Mouse (Mus musculus) forebrain, embryonic 15.5 days (tissue): ENCODE results near the gene Tceal9. TPM values are rescaled to one million over a fixed set of nuclear protein-coding genes. Genes with fewer than 3 reads are reported as not detected.
A peak's percentile ranks its signal among the peaks of the same experiment; 100 is the strongest.
"Not testable (repeated sequence)": the region's sequence is repeated elsewhere in the genome, so short reads cannot be mapped to it uniquely, and the experiment has no call there.

Experiments
- ATAC-seq: fragments of 200-750 bp; cut with Nextera tagmentation; replicated peaks from 2 replicates; pipeline ENCODE4 v1.8.0; 2017; ENCODE audit warnings: mild to moderate bottlenecking, moderate TSS enrichment, moderate library complexity
- H3K27ac ChIP-seq: fragments of 300-500 bp; sonication (generic); replicated peaks from 2 replicates; pipeline ENCODE4 v1.5.1; 2015; ENCODE audit warnings: mild to moderate bottlenecking, inconsistent platforms
- H3K27me3 ChIP-seq: fragments of 300-500 bp; sonication (generic); 2 replicates; pipeline ENCODE4 v1.6.1; 2015; ENCODE audit warnings: inconsistent platforms
- H3K36me3 ChIP-seq: fragments of 300-500 bp; sonication (generic); 2 replicates; pipeline ENCODE4 v1.6.1; 2015; ENCODE audit warnings: mild to moderate bottlenecking, inconsistent platforms
- H3K4me1 ChIP-seq: fragments of 300-500 bp; sonication (generic); 2 replicates; pipeline ENCODE4 v1.6.1; 2015; ENCODE audit warnings: inconsistent platforms
- H3K4me2 ChIP-seq: fragments of 300-500 bp; sonication (generic); replicated peaks from 2 replicates; pipeline ENCODE4 v1.6.1; 2015; ENCODE audit warnings: mild to moderate bottlenecking, inconsistent platforms
- H3K4me3 ChIP-seq: fragments of 300-500 bp; sonication (generic); 2 replicates; pipeline ENCODE4 v1.5.1; 2015; ENCODE audit warnings: mild to moderate bottlenecking, inconsistent platforms
- H3K9ac ChIP-seq: fragments of 300-500 bp; sonication (generic); replicated peaks from 2 replicates; pipeline ENCODE4 v1.6.1; 2015; ENCODE audit warnings: mild to moderate bottlenecking, inconsistent platforms
- H3K9me3 ChIP-seq: fragments of 300-500 bp; sonication (generic); 2 replicates; pipeline ENCODE4 v1.6.1; 2016; ENCODE audit warnings: inconsistent platforms
- WGBS: fragments of 180-500 bp; shearing (Covaris S2); methylation state at CpG from one replicate; pipeline ENCODE4 v1.1.7; 2015; ENCODE audit warnings: mixed read lengths; 5-methylcytosine and 5-hydroxymethylcytosine counted together
- polyA plus RNA-seq: library from polyadenylated mRNA; unstranded; fragments of >200 nt; fragmentation: Nextera tagmentation; extraction: Ambion mirVana; gene quantifications from 2 replicates; pipeline ENCODE4 v1.2.1, GENCODE M21; 2015

The Tceal9 gene
- polyA plus RNA-seq, 1 experiment from 2014 or later, result 319 TPM

DNA sequence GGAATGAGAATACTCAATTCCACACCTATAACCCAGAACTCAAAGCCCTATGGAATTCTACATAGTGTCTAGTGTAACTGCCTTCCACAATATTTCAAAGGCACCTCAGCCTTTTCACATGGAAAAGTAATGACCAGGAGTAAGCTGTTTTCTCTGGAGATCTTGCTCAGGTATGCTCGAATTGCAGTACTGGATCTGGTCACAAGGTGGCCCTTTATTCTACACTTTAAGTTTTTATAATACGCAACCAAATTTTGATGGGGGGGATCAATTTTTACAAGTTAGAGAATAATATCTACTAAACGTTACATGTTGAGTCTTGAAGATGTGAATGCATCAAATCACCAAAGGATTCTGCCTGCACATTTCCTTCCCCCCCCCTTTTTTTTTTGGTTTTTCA, 6.8 kb upstream of the Tceal9 start:
- no peaks in the 10 kb centered on the region for H3K4me1 ChIP-seq
- no peaks in the 10 kb centered on the region for H3K36me3 ChIP-seq
- H3K9me3 ChIP-seq, result no peaks in the 10 kb centered on the region
- WGBS, result 46% methylated on average over 3 of the region's 3 CpGs
- no peak overlapping the region for H3K4me3 ChIP-seq
- no peak overlapping the region for H3K9ac ChIP-seq
- H3K27me3 ChIP-seq, result no peaks in the 10 kb centered on the region
- no peak for ATAC-seq
- H3K4me2 ChIP-seq, result no peak overlapping the region
- no peak overlapping the region for H3K27ac ChIP-seq

GRCm38 (mm10) chrX:136243181-136243580, 1.7 kb upstream of the Tceal9 start:
- WGBS, result 90% methylated on average over 2 of the region's 2 CpGs
- ATAC-seq, result no peak

DNA sequence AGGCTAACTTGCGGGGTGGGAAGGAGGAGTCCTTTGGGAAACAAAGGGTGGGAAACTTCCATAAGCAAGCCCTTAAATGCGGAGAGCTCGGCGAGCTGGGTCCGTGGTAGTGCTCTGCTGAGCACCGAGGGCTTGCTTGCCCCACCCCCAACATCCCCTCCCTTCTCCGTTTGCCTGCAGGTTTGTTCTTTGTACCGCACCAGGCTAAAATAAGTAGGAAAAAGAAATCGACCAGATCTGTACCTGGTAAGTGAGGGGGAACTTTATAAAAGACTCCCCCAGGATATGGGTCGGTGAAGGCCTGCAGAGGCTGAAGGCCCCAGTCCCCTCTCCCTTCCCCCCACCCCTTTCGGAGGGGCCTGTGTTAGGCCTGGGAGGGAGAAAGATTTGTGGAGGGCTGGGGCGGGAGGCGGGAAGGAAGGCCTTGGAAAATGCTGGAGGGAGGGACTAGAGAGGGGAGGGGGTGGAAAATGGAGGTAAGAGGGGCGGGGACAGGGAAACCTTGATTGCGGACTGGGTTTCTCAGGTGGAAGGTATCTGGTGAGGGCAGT, 717 bp downstream of the Tceal9 start:
- ATAC-seq, result peak; percentile 86
- no peaks in the 10 kb centered on the region for H3K27me3 ChIP-seq
- H3K27ac ChIP-seq, result peak overlapping the region; percentile 85
- no peaks in the 10 kb centered on the region for H3K9me3 ChIP-seq
- 20% methylated on average over 14 of the region's 15 CpGs for WGBS
- peak overlapping the region; percentile 44 for H3K4me2 ChIP-seq
- peak overlapping the region; percentile 58 for H3K4me3 ChIP-seq
- H3K36me3 ChIP-seq, result no peaks in the 10 kb centered on the region; the same call in 1 of the 2 replicates
- H3K4me1 ChIP-seq, result no peaks in the 10 kb centered on the region
- peak overlapping the region; percentile 69 for H3K9ac ChIP-seq

More at GRCm38 (mm10) chrX:136243181-136243580, 1.7 kb upstream of the Tceal9 start:
- H3K9me3 ChIP-seq, result no peaks in the 10 kb centered on the region
- H3K4me3 ChIP-seq, result no peak overlapping the region
- no peaks in the 10 kb centered on the region for H3K27me3 ChIP-seq
- H3K9ac ChIP-seq, result no peak overlapping the region
- H3K36me3 ChIP-seq, result no peaks in the 10 kb centered on the region; the same call in 1 of the 2 replicates
- no peak overlapping the region for H3K4me2 ChIP-seq
- no peak overlapping the region for H3K27ac ChIP-seq
- H3K4me1 ChIP-seq, result no peaks in the 10 kb centered on the region

DNA sequence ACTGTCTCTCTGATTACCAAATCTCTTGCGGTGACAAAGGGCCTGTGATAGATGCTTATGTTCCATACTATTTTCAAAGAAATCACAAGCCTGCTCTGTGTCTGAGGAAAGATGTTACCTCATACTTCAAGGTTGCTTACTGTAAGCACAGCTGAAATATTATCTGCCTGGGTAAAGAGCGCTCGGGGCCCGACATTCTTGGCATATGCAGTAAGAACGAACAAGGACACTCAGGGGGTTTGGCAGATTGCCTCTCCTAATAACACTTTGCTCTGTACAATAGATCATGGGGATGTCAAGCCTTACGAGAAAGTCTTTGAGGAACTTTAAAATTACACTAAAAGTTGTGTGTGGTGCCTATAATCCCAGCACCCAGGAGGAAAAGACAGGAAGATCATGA, 3.9 kb downstream of the Tceal9 start:
- Histone ChIP-seq H3K9ac (no peak overlapping the region), H3K4me3 (no peak overlapping the region), H3K9me3 (no peaks in the 10 kb centered on the region), H3K4me2 (no peak overlapping the region), H3K4me1 (no peaks in the 10 kb centered on the region), H3K36me3 (no peaks in the 10 kb centered on the region; the same call in 1 of the 2 replicates), H3K27ac (no peak overlapping the region), H3K27me3 (no peaks in the 10 kb centered on the region)
- ATAC-seq, result no peak
- 72% methylated on average over 6 of the region's 6 CpGs for WGBS

- no peak overlapping the region for H3K27ac ChIP-seq
- H3K9ac ChIP-seq, result no peak overlapping the region
- WGBS, result 80% methylated on average over 7 of the region's 7 CpGs
Measured at GRCm38 (mm10) chrX:136249671-136250070, 4.8 kb downstream of the Tceal9 start.

GRCm38 (mm10) chrX:136252023-136252729, 7.3 kb downstream of the Tceal9 start:
- H3K4me3 ChIP-seq, result no peak overlapping the region
- H3K27ac ChIP-seq, result no peak overlapping the region
- WGBS, result 51% methylated on average over 6 of the region's 6 CpGs
- H3K4me2 ChIP-seq, result no peak overlapping the region
- no peak overlapping the region for H3K9ac ChIP-seq
- no peak for ATAC-seq
- H3K27me3 ChIP-seq, result no peaks in the 10 kb centered on the region
- no peaks in the 10 kb centered on the region for H3K9me3 ChIP-seq
- no peaks in the 10 kb centered on the region; the same call in 1 of the 2 replicates for H3K36me3 ChIP-seq
- no peaks in the 10 kb centered on the region for H3K4me1 ChIP-seq

More at GRCm38 (mm10) chrX:136249671-136250070, 4.8 kb downstream of the Tceal9 start:
- no peaks in the 10 kb centered on the region for H3K4me1 ChIP-seq
- H3K9me3 ChIP-seq, result no peaks in the 10 kb centered on the region
- ATAC-seq, result no peak
- no peak overlapping the region for H3K4me3 ChIP-seq
- no peak overlapping the region for H3K4me2 ChIP-seq
- H3K27me3 ChIP-seq, result no peaks in the 10 kb centered on the region
- no peaks in the 10 kb centered on the region; the same call in 1 of the 2 replicates for H3K36me3 ChIP-seq

DNA sequence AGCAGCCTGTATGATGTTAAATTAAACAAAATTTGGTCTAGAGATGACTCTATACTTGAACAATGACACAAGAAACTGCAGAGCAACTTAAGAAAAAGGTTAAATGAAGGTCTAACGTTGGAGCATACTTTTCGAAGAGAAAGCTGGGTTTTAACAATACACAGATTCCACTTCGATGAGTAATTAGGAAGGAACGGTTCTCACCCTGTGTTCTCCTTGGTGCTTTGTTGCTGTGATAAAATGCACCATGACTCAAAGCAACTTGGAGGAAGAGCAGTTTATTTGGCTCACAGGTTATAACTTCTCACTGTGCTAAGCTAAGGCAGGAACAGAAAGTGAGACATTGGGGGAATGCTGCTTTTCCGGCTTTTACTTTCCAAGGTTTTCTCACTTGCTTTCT, 22.8 kb downstream of the Tceal9 start:
- 77% methylated on average over 5 of the region's 5 CpGs for WGBS
- no peak for ATAC-seq
- Histone ChIP-seq H3K4me2 (no peak overlapping the region), H3K9ac (no peak overlapping the region), H3K4me1 (peaks cover 13% of the 10 kb centered on the region), H3K9me3 (no peaks in the 10 kb centered on the region), H3K27ac (no peak overlapping the region), H3K4me3 (no peak overlapping the region), H3K36me3 (peaks cover 2% of the 10 kb centered on the region; the same call in 1 of the 2 replicates), H3K27me3 (no peaks in the 10 kb centered on the region)

GRCm38 (mm10) chrX:136268173-136268572, 23.3 kb downstream of the Tceal9 start:
- WGBS, result 92% methylated on average over 4 of the region's 4 CpGs

DNA sequence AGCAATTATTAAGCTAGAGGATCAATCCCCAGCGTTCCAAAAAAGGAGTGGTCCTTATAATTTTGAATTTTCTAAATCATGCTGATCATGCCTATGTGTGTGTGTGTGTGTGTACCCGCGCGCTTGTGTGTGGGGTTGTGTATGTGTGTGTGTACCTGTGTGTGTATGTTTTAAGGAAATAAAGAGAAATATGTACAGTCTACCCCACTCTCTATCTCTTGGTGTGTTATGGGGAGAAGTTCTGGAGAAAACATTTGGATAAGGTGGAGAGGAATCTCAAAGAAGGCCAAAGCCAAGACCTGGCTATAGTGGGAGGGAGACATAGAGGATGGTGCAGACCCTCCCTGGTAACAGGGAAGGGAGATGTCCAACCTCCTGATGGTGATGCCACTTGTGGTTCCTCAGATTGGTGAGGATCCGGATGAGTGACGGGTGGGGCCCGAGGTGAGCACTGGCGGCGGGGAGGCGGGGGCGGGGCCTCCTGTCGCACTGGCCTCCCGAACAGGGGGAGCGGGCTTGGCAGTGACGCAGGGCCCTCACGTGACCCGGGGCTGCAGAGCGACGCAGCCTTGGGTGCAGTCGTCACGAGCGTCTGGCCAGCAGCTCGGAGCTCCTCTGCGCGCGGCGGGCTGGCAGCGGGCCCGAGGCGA, 25.0 kb downstream of the Tceal9 start, which contains the start of gene Bex3:
TSS of gene Bex3 (plus strand) at position 511 of the 650 bp plus-strand sequence.
- 24% methylated on average over 16 of the region's 30 CpGs for WGBS

More at GRCm38 (mm10) chrX:136268173-136268572, 23.3 kb downstream of the Tceal9 start:
- no peak overlapping the region for H3K27ac ChIP-seq
- no peaks in the 10 kb centered on the region for H3K27me3 ChIP-seq
- no peak for ATAC-seq
- no peak overlapping the region for H3K9ac ChIP-seq
- no peaks in the 10 kb centered on the region for H3K9me3 ChIP-seq
- peaks cover 13% of the 10 kb centered on the region for H3K4me1 ChIP-seq
- no peak overlapping the region for H3K4me3 ChIP-seq
- peaks cover 2% of the 10 kb centered on the region; the same call in 1 of the 2 replicates for H3K36me3 ChIP-seq
- H3K4me2 ChIP-seq, result no peak overlapping the region

GRCm38 (mm10) chrX:136270393-136271111, 25.7 kb downstream of the Tceal9 start:
- peak; percentile 60 for ATAC-seq
- peak overlapping the region; percentile 46 for H3K4me3 ChIP-seq
- not testable (repeated sequence) for H3K9me3 ChIP-seq, H3K36me3 ChIP-seq, H3K27me3 ChIP-seq
- H3K9ac ChIP-seq, result peak overlapping the region; percentile 51
- peak overlapping the region; percentile 43 for H3K4me2 ChIP-seq
- WGBS, result 25% methylated on average over 4 of the region's 60 CpGs
- peaks cover 17% of the 10 kb centered on the region for H3K4me1 ChIP-seq
- H3K27ac ChIP-seq, result peak overlapping the region; percentile 79

More for the DNA sequence above, 25.0 kb downstream of the Tceal9 start, which contains the start of gene Bex3:
- Histone ChIP-seq H3K9ac (peak within 1 kb of the TSS; percentile 51), H3K27ac (peak within 1 kb of the TSS; percentile 79), H3K4me2 (peak within 1 kb of the TSS; percentile 43), H3K4me3 (peak within 1 kb of the TSS; percentile 46), H3K4me1 (peaks cover 17% of the 10 kb centered on the region)
- not testable (repeated sequence) for H3K27me3 ChIP-seq, H3K9me3 ChIP-seq, H3K36me3 ChIP-seq
- ATAC-seq, result peak; percentile 96

DNA sequence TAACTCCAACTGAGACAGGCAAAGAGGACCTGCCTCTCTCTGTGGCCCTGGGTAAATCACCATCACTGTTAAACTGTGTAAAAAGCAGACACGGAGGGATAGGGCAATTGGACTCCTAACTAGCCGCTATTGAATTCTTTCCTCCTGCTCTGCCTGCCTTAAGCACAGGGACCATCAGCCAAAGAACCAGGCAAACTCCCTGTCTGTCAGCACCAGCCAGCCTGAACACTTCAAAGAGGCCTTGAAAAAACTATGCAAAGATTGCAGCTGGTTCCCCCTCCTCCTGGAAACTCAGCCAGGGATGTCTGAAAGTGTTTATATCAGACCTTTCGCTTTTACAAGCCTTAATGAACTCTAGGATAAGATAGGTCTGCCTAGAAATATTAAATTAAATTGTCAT, 29.7 kb downstream of the Tceal9 start:
- Histone ChIP-seq H3K27ac (no peak overlapping the region), H3K9ac (no peak overlapping the region), H3K4me3 (no peak overlapping the region), H3K4me2 (no peak overlapping the region), H3K27me3 (no peaks in the 10 kb centered on the region), H3K36me3 (peaks cover 2% of the 10 kb centered on the region; the same call in 1 of the 2 replicates), H3K4me1 (peaks cover 17% of the 10 kb centered on the region), H3K9me3 (no peaks in the 10 kb centered on the region)
- 24% methylated on average over 3 of the region's 3 CpGs for WGBS
- no peak for ATAC-seq
